Mouse (Mus musculus): ENCODE measurements around the gene Cand2. TPM values are rescaled to one million over a fixed set of nuclear protein-coding genes. Genes with fewer than 3 reads are reported as not detected.

Cand2 gene
- polyA plus RNA-seq (2017; shearing (Covaris generic)) = 8.2 TPM

DNA sequence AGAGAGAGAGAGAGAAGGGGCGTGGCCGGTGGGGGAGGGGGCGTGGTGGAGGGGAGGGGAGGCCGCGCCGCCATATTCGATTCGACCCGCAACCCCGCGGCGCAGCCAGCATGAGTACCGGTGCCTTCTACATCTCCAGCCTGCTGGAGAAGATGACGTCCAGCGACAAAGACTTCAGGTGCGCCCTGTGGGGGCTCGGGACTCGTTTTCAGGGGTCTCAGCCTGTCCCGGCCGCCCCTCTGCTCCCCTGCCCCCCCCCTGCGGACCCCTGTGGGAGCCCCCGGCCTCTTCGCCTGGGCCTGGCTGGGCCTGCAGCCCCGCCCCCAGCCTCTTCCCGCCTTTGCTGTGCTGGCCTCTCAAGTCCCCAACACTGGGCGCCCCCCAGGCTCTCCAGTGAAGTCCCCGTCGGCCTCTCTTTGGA is at the start of gene Cand2:
Gene Cand2 (plus strand): TSS at position 38 of the 421 bp plus-strand sequence.

DNA sequence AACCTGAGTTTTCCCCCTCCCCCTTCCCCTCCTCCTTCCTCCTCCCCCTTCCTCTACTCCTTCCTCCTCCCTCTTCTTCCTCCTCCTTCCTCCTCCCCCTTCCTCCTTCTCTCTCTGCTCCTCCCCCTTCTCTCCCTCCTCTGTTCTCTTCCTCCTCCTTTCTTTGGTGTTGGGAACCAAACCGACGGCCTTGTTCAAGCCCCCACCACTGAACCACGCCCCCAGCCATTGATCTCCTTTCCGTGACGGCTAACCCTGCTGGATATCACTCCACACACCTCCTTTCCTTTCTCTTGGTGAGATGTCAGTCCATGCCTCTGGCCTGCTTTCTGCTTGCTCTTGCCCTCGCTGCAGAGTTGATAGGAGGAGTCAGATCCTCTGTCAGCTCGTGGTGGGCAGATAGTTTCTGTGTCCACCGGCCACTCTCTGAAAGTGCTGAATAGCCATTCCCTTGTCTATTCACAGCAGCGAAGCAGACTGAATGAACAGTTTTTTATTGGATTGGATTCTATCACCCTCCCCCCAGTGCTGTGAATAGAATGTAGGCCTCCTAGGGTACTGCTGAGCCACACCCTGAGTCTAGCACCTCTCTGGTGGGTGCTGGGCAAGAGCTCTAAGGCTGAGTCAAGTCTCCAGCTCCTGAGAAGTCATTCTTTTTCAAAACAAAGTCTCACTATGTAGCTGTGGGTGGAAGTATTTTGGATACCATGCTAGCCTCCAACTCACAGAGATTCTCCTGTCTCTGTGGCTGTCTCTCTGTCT is 12.2 kb upstream of the Cand2 start, which contains the start of gene Tmem40:
Gene Tmem40 (minus strand): TSS at position 416 of the 762 bp plus-strand sequence.

DNA sequence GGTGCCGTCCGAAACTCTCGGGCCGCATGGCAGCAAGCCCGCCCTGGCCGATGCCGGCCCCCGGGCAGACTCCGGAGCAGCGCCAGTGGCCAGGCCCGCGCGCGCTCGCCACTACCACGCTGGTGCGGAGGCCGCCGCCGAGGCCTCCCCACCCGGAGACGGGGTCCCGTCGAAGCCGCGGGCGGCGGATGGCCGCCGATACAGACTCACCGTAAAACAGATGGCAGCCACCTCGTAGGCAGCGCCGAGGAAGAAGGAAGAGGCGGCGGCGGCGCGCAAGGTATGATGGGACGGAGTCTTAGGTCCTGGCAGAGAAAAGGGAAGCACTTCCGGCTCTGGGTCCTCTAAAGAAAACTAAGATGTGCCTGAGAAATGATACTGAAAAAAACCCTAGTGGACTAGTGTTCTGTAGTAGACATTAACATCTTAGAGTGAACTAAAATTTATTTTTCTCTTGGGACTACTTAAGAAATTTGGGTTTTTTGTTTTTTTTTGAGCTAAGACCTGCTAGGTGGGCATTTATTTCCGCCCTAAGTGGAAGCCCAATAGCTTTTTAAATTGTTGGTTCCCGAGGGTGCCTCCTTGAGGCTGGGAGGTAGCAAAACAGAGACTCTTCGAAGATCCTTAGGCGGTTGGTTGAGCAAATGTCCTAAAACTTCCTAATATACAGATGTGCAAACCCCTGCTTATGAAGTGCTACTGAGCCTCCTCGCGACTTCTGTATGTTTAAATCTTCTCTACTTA is 34.3 kb downstream of the Cand2 start, which contains the start of gene Rpl32:
Gene Rpl32 (minus strand): TSS at position 260 of the 744 bp plus-strand sequence.

DNA sequence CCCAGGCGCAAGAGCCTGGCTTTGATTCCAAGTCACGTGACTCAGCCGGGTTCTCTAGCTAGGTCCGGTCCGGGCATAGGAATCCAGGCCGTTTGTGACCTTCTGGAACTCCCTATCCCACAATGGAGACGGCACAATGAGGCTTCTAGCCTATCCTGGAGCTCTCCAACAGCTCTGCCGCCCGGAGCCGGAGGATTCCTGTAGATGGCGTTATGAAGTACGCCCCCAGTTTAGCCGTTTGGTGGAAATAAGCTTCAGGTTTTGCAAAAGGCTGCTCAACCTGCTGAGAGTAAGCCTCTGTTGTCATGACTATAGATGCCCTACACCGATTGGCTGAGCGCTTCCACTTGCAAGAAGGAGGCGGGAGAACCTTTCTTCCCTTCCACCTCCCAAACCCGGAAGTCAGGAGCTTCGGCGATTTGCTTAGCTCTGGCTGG is 63.8 kb downstream of the Cand2 start, which contains the start of gene Efcab12:
Gene Efcab12 (minus strand): TSS at position 252 of the 437 bp plus-strand sequence.

DNA sequence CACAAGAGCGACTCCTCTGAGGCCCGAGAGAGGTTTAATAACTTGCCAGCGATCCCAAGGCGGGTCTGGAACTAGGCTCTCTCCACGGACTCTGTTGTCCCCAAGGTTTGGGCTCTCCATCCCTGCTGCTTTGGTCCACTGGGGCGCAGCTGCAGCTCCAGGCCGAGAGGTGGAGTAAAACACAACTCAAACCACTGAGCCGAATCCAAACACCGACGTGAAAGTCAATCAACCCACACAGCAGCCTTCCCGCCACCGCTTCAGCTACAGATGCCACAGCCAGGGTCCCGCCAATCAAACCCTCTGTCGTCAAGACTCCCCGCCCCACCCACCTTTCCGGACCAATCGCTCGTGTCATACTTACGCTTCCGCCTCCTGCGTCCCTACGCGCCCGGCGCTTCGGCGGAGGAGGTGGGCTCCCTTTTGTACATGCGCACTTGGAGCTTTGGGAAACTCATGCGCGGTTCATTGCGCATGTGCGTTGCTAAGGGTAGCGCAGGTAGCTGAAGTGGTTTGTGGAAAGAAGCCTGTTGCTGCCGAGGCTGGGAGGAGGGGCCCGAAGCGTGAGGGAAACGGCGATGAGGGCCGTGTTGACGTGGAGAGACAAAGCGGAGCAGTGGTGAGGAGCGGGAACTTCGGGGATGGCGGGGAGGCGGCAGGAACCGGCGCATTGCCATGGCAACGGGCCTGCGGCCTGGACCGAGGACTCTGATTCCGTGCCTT is 78.9 kb downstream of the Cand2 start, which contains the start of the genes Mbd4 and Ift122:
Gene Mbd4 (minus strand): TSS at position 281 of the 723 bp plus-strand sequence.
Gene Ift122 (plus strand): TSS at position 380 of the 723 bp plus-strand sequence.

Other genes starting within 250 kb of the Cand2 start
- gene Tsen2, start 229.9 kb upstream of the Cand2 start, polyA plus RNA-seq (2017; shearing (Covaris generic)) = 13.4 TPM
- not detected for gene Mkrn2os, start 182.0 kb upstream of the Cand2 start, polyA plus RNA-seq (2017; shearing (Covaris generic))
- 39.7 TPM for gene Mkrn2, start 172.6 kb upstream of the Cand2 start, polyA plus RNA-seq (2017; shearing (Covaris generic))
- 101 TPM for gene Raf1, start 97.9 kb upstream of the Cand2 start, polyA plus RNA-seq (2017; shearing (Covaris generic))
- gene Tmem40, start 12.1 kb upstream of the Cand2 start, polyA plus RNA-seq (2017; shearing (Covaris generic)) = 0.43 TPM
- 3,481 TPM for gene Rpl32, start 34.2 kb downstream of the Cand2 start, polyA plus RNA-seq (2017; shearing (Covaris generic))
- gene Efcab12, start 63.9 kb downstream of the Cand2 start, polyA plus RNA-seq (2017; shearing (Covaris generic)) = 0.51 TPM
- 13.0 TPM for gene Mbd4, start 78.8 kb downstream of the Cand2 start, polyA plus RNA-seq (2017; shearing (Covaris generic))
- 4.6 TPM for gene Ift122, start 78.9 kb downstream of the Cand2 start, polyA plus RNA-seq (2017; shearing (Covaris generic))
- gene Rho, start 157.2 kb downstream of the Cand2 start, polyA plus RNA-seq (2017; shearing (Covaris generic)) = not detected
- not detected for gene H1foo, start 170.4 kb downstream of the Cand2 start, polyA plus RNA-seq (2017; shearing (Covaris generic))
- gene Plxnd1, start 220.5 kb downstream of the Cand2 start, polyA plus RNA-seq (2017; shearing (Covaris generic)) = 4.1 TPM

Data from activated CD4-positive, CD25-positive, alpha-beta regulatory T cell, adult 9 weeks (primary cell).